Mouse (Mus musculus) spleen, adult 10 weeks (tissue): ENCODE data around the gene Catsperd. TPM values are rescaled to one million over a fixed set of nuclear protein-coding genes. Genes with fewer than 3 reads are reported as not detected.

Experiments used
- polyA plus RNA-seq: library from polyadenylated mRNA; stranded (reverse); fragments of 350-450 nt; fragmentation: Illumina TruSeq; extraction: RNeasy Lipid Tissue Mini Kit (QIAGEN cat#74804); gene quantifications from one replicate; pipeline ENCODE4 v1.2.3, GENCODE M21; 2015; ENCODE audit warnings: low replicate concordance; ENCODE audit not compliant: insufficient read depth

The Catsperd gene
- 0.35 TPM for polyA plus RNA-seq

GRCm38 (mm10) chr17:56627530-56628277 lies at the start of gene Catsperd:
Gene Catsperd, plus strand, starts transcription at chr17:56628143.

DNA sequence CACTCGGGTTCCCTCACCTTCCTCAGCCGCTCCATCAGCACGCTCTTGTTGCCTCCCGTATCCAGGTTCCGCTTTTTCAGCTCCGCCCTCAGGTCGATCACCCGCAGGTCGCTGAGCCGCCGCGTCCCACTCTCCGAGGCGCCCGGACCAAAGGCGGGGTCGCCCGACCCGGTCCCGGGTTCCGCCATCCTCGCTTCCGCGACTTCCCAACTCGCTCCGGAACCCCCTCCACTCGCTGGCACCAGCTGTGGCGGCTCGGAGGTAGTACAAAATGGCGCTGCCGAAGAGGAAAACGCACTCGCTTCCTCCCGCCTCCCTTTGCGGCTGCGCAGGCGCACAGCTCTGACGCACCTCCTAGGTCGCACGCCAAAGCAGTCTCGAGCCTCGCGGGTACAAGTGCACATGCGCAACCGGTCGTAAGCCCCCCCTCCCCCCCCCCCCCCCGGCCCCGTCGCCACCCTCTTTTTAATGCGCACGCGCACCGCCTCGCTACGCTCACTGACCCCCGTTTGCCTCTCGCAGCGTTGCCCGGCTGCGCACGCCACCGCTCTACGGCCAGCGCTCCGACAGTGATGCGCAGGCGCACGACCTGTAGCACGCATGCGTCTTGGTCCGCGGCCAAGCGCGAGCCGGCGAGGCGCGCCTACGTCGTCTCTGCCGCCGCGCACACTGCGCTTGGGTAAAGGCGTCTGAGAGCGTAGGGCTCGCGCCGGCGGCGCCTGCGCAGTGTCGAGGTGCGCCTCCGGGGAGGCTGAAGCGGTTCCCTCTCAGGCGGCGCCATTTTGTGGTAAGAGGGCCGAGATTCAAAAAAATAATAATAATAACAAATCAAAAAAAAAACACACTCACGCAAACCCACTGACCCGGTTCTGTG lies 43.4 kb upstream of the Catsperd start, which contains the start of the genes Safb2 and Safb:
TSS of gene Safb2 (minus strand) at position 329 of the 874 bp plus-strand sequence.
TSS of gene Safb (plus strand) at position 569 of the 874 bp plus-strand sequence.

DNA sequence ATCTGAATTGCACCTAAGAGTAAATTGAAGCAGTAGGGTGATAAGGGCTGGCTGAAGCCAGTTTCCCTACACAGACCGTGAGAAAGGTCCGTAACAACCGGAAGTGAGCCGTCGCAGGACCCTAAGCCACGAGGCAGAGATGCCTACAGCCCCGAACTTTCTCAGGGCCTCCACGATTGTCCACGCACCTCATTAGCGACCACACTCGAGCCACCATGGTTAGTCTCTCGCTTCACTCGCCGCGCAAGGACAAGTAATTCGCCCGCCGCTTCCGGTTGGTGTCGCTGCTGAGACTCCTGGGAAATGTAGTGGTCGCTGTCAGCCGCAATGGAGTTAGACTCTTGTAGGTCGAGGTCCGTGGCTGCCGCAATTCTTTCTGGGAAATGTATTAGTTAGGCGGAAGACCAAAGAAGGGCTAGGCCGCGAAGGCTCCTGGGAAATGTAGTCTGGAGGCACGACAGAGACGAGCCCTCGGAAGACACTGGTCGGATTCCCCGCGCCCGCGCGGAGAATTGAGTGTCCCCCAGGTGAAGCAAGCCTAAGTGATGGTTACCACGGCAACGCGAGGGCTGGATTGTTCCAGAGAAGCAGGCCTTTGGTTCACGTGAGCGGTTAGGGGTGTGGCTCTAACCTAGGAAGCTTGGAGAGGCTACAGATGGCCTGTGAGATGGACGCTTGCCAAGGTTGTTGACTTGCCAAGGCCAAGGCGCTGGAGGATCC lies 18.3 kb upstream of the Catsperd start, which contains the start of gene 2410015M20Rik:
TSS of gene 2410015M20Rik (minus strand) at position 320 of the 720 bp plus-strand sequence.

DNA sequence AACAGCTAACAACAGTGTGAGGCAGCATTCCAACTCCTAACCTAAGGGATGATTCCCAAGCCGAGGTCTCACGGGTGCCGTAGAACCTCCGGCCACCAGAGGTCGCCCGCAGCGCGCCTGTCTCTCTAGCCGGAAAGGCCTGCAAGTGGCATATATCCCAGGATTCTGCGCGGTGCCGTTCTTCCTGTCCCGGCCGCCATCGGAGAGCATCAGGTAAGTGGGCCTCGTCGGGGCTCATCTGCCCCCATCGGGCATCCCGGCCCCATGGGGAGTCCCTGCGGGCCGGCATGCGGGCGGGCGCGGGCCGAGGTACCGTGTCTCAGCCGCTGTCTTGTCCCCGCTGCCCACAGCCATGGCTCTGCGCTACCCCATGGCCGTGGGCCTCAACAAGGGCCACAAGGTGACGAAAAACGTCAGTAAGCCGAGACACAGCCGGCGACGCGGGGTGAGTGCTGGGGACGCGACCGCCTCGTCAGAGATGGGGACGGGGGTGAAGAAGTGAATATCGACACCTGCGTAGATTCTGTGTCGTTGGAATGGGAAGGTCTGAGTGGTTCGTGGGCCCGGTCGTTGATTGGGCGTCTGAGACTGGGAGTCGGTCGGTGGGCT lies 14.6 kb upstream of the Catsperd start, which contains the start of gene Rpl36:
TSS of gene Rpl36 (plus strand) at position 181 of the 609 bp plus-strand sequence.

GRCm38 (mm10) chr17:56626754-56627470 lies 1.0 kb upstream of the Catsperd start, which contains the start of gene Lonp1:
Gene Lonp1, minus strand, starts transcription at chr17:56626887.

GRCm38 (mm10) chr17:56672941-56673646 lies 45.2 kb downstream of the Catsperd start, which contains the start of gene Ranbp3:
Gene Ranbp3, plus strand, starts transcription at chr17:56673294.

Other genes with a start within 250 kb of the Catsperd start
- gene Ptprs, start 151.7 kb upstream of the Catsperd start, polyA plus RNA-seq, result 10.3 TPM
- not detected for gene Znrf4, start 115.7 kb upstream of the Catsperd start, polyA plus RNA-seq
- 3.7 TPM for gene Gm20219, start 73.8 kb upstream of the Catsperd start, polyA plus RNA-seq
- 210 TPM for gene Safb2, start 43.6 kb upstream of the Catsperd start, polyA plus RNA-seq
- 93.0 TPM for gene Safb, start 43.3 kb upstream of the Catsperd start, polyA plus RNA-seq
- gene 2410015M20Rik, start 18.4 kb upstream of the Catsperd start, polyA plus RNA-seq, result 76.3 TPM
- 36.7 TPM for gene Rpl36, start 14.7 kb upstream of the Catsperd start, polyA plus RNA-seq
- gene Lonp1, start 1.3 kb upstream of the Catsperd start, polyA plus RNA-seq, result 20.3 TPM
- gene Ranbp3, start 45.2 kb downstream of the Catsperd start, polyA plus RNA-seq, result 25.8 TPM
- gene Ndufa11, start 89.6 kb downstream of the Catsperd start, polyA plus RNA-seq, result 12.6 TPM
- 17.4 TPM for gene Vmac, start 89.9 kb downstream of the Catsperd start, polyA plus RNA-seq
- gene Nrtn, start 129.4 kb downstream of the Catsperd start, polyA plus RNA-seq, result not detected
- 8.4 TPM for gene Dus3l, start 136.6 kb downstream of the Catsperd start, polyA plus RNA-seq
- 0.18 TPM for gene Prr22, start 142.1 kb downstream of the Catsperd start, polyA plus RNA-seq
- 1.8 TPM for gene Rfx2, start 202.9 kb downstream of the Catsperd start, polyA plus RNA-seq
- not detected for gene Acsbg2, start 246.3 kb downstream of the Catsperd start, polyA plus RNA-seq
- gene 1700061G19Rik, start 247.3 kb downstream of the Catsperd start, polyA plus RNA-seq, result 0.19 TPM